Mouse (Mus musculus): ENCODE results near the gene Sf3a1.

DNA sequence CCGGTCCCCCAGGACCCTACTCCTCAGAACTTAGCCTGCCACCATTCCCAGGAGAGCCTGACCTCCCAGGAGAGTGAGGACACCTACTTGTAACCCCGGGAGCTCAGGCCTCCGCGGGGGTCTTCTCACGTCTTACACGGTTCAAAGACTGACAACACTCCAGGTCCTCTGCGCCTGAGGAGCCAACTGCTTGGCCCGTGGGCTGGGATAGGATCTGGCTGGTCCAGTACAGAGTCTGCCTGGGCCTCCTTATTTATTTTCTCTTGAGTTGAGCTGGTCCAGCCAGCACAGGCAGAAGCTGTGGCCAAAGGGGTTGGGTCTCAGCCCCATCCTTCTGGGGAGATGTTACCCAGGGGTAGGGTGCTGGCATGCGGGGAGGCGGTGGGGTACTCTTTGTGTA lies 54.9 kb downstream of the Sf3a1 start:
- no peak for TF ChIP-seq CTCF (IDR thresholded peaks at IDR 0.05; ENCODE audit: extremely low read depth, insufficient read length, insufficient replicate concordance, low read depth, low read length)
- no peak for TF ChIP-seq POLR2A (IDR thresholded peaks at IDR 0.05; ENCODE audit: low read depth, low read length)

All from small intestine, adult 2 months (tissue).